Comparison of ENCODE assay signal across 16 mouse cellular contexts in the genomic region with DNA sequence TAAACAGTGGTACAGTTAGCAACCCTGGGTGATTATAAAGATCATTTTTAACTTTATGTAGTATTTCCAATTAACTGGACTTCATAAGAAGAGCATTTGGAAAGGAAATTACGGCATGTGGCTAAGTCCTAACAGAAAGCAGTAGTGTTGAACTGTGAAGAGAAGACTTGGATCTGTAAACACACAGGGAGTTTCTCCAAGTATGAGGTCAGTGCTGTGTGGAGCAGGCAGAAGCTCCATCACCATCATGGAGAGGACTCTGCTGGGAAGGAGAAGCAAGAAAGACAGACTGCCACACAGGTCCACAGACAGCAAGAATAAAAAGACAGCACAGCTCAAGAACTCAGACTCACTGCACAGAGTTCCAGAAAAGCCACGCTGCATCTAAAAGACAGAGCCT.
"Had no signal": no experiment of that assay in that cellular context is flagged by ENCODE, and none has a peak within 500 bp of the region (broad histone marks: within the 10 kb centered on the region; RNA-seq: fewer than 3 reads in every experiment).

No protein-coding gene starts in this region.

- H3K4me1 ChIP-seq: liver, embryonic 13.5 days; midbrain, embryonic 15.5 days; neural tube, embryonic 13.5 days had no signal

- H3K9me3 ChIP-seq: liver, embryonic 13.5 days; midbrain, embryonic 15.5 days; neural tube, embryonic 13.5 days had no signal

- H3K36me3 ChIP-seq: midbrain, embryonic 15.5 days; neural tube, embryonic 13.5 days had no signal

- DNase-seq: kidney, adult 8-10 months; kidney, postnatal 10 days; liver; liver, embryonic 13.5 days; liver, postnatal 0 days; retina, postnatal 1 day; right cerebral cortex, postnatal 4 days; spleen, adult 18-20 months; thymus, adult 18-20 months; thymus, postnatal 14 days had no signal

- H3K4me3 ChIP-seq: limb, embryonic 12.5 days; liver, embryonic 13.5 days; megakaryocyte, embryonic 14.5 days; midbrain, embryonic 15.5 days; neural tube, embryonic 13.5 days had no signal

- ATAC-seq: liver, postnatal 0 days; midbrain, embryonic 15.5 days had no signal

- H3K4me2 ChIP-seq: limb, embryonic 12.5 days; liver, embryonic 13.5 days; midbrain, embryonic 11.5 days; midbrain, embryonic 15.5 days; neural tube, embryonic 13.5 days had no signal

- H3K27ac ChIP-seq: limb, embryonic 12.5 days; liver, embryonic 13.5 days; macrophage; midbrain, embryonic 15.5 days; neural tube, embryonic 13.5 days had no signal

- H3K27me3 ChIP-seq: limb, embryonic 12.5 days; liver, embryonic 13.5 days; megakaryocyte, embryonic 14.5 days; midbrain, embryonic 15.5 days; neural tube, embryonic 13.5 days had no signal

- H3K9ac ChIP-seq: limb, embryonic 12.5 days; liver, embryonic 13.5 days; liver, postnatal 0 days; midbrain, embryonic 15.5 days; neural tube, embryonic 13.5 days had no signal
